Mouse (Mus musculus): ENCODE measurements around the gene Iqsec1. TPM values are rescaled to one million over a fixed set of nuclear protein-coding genes. Genes with fewer than 3 reads are reported as not detected.
A peak's percentile ranks its signal among the peaks of the same experiment; 100 is the strongest.

Gene Iqsec1
- polyA plus RNA-seq, 1 experiment from 2014 or later, result 6.6 TPM

GRCm38 (mm10) chr6:90868033-90868432 is 120.5 kb downstream of the Iqsec1 start:
- no peak for DNase-seq (ENCODE audit: low spot score)
- no peaks in the 10 kb centered on the region for H3K4me1 ChIP-seq
- H3K9me3 ChIP-seq, result no peaks in the 10 kb centered on the region
- 80% methylated on average over 3 of the region's 3 CpGs for WGBS
- H3K36me3 ChIP-seq (replicated peaks), result no peaks in the 10 kb centered on the region
- no peak overlapping the region for H3K4me3 ChIP-seq
- H3K27ac ChIP-seq (replicated peaks), result no peak overlapping the region
- no peaks in the 10 kb centered on the region for H3K27me3 ChIP-seq (replicated peaks; ENCODE audit: low read depth, poor library complexity, severe bottlenecking)

GRCm38 (mm10) chr6:90861370-90861769 is 127.1 kb downstream of the Iqsec1 start:
- no peak overlapping the region for H3K4me3 ChIP-seq

GRCm38 (mm10) chr6:90857844-90858243 is 130.6 kb downstream of the Iqsec1 start:
- Histone ChIP-seq H3K4me1 (no peaks in the 10 kb centered on the region), H3K4me3 (no peak overlapping the region), H3K36me3 (replicated peaks) (no peaks in the 10 kb centered on the region), H3K27me3 (replicated peaks; ENCODE audit: low read depth, poor library complexity, severe bottlenecking) (no peaks in the 10 kb centered on the region), H3K27ac (replicated peaks) (no peak overlapping the region), H3K9me3 (no peaks in the 10 kb centered on the region)
- DNase-seq (ENCODE audit: low spot score), result no peak
- WGBS, result 80% methylated on average over 1 of the region's 1 CpGs

More at GRCm38 (mm10) chr6:90861370-90861769, 127.1 kb downstream of the Iqsec1 start:
- no peak for DNase-seq (ENCODE audit: low spot score)
- Histone ChIP-seq H3K36me3 (replicated peaks) (no peaks in the 10 kb centered on the region), H3K9me3 (no peaks in the 10 kb centered on the region), H3K4me1 (no peaks in the 10 kb centered on the region), H3K27me3 (replicated peaks; ENCODE audit: low read depth, poor library complexity, severe bottlenecking) (no peaks in the 10 kb centered on the region), H3K27ac (replicated peaks) (no peak overlapping the region)
- 80% methylated on average over 1 of the region's 1 CpGs for WGBS

- 35% methylated on average over 2 of the region's 2 CpGs for WGBS
- Histone ChIP-seq H3K27ac (replicated peaks) (no peak overlapping the region), H3K27me3 (replicated peaks; ENCODE audit: low read depth, poor library complexity, severe bottlenecking) (no peaks in the 10 kb centered on the region), H3K9me3 (no peaks in the 10 kb centered on the region), H3K4me1 (no peaks in the 10 kb centered on the region), H3K36me3 (replicated peaks) (no peaks in the 10 kb centered on the region), H3K4me3 (no peak overlapping the region)
- peak; percentile 59 for DNase-seq (ENCODE audit: low spot score)
These were observed 136.1 kb downstream of the Iqsec1 start for GRCm38 (mm10) chr6:90852360-90852759.

- Histone ChIP-seq H3K27ac (replicated peaks) (no peak overlapping the region), H3K36me3 (replicated peaks) (no peaks in the 10 kb centered on the region), H3K9me3 (no peaks in the 10 kb centered on the region), H3K4me3 (no peak overlapping the region), H3K27me3 (replicated peaks; ENCODE audit: low read depth, poor library complexity, severe bottlenecking) (no peaks in the 10 kb centered on the region), H3K4me1 (no peaks in the 10 kb centered on the region)
- no peak for DNase-seq (ENCODE audit: low spot score)
- WGBS, result 72% methylated on average over 1 of the region's 1 CpGs
These were observed 140.4 kb downstream of the Iqsec1 start for GRCm38 (mm10) chr6:90848068-90848467.

GRCm38 (mm10) chr6:90847523-90847922 is 141.0 kb downstream of the Iqsec1 start:
- Histone ChIP-seq H3K9me3 (no peaks in the 10 kb centered on the region), H3K27me3 (replicated peaks; ENCODE audit: low read depth, poor library complexity, severe bottlenecking) (no peaks in the 10 kb centered on the region), H3K36me3 (replicated peaks) (no peaks in the 10 kb centered on the region), H3K27ac (replicated peaks) (no peak overlapping the region), H3K4me1 (no peaks in the 10 kb centered on the region), H3K4me3 (no peak overlapping the region)
- no peak for DNase-seq (ENCODE audit: low spot score)
- 76% methylated on average over 2 of the region's 2 CpGs for WGBS

GRCm38 (mm10) chr6:90839972-90840371 is 148.5 kb downstream of the Iqsec1 start:
- H3K4me3 ChIP-seq, result no peak overlapping the region
- no peaks in the 10 kb centered on the region for H3K36me3 ChIP-seq (replicated peaks)
- H3K9me3 ChIP-seq, result no peaks in the 10 kb centered on the region
- no peak overlapping the region for H3K27ac ChIP-seq (replicated peaks)
- no peaks in the 10 kb centered on the region for H3K4me1 ChIP-seq
- no peaks in the 10 kb centered on the region for H3K27me3 ChIP-seq (replicated peaks; ENCODE audit: low read depth, poor library complexity, severe bottlenecking)
- 94% methylated on average over 2 of the region's 2 CpGs for WGBS
- no peak for DNase-seq (ENCODE audit: low spot score)

- Histone ChIP-seq H3K27ac (replicated peaks) (no peak overlapping the region), H3K4me1 (no peaks in the 10 kb centered on the region), H3K36me3 (replicated peaks) (no peaks in the 10 kb centered on the region), H3K27me3 (replicated peaks; ENCODE audit: low read depth, poor library complexity, severe bottlenecking) (no peaks in the 10 kb centered on the region), H3K9me3 (no peaks in the 10 kb centered on the region), H3K4me3 (no peak overlapping the region)
- DNase-seq (ENCODE audit: low spot score), result no peak
- WGBS, result 67% methylated on average over 2 of the region's 2 CpGs
These were observed 151.7 kb downstream of the Iqsec1 start for GRCm38 (mm10) chr6:90836749-90837148.

- 83% methylated on average over 6 of the region's 6 CpGs for WGBS
- no peaks in the 10 kb centered on the region for H3K36me3 ChIP-seq (replicated peaks)
- H3K27ac ChIP-seq (replicated peaks), result no peak overlapping the region
- no peak overlapping the region for H3K4me3 ChIP-seq
- no peaks in the 10 kb centered on the region for H3K27me3 ChIP-seq (replicated peaks; ENCODE audit: low read depth, poor library complexity, severe bottlenecking)
- DNase-seq (ENCODE audit: low spot score), result no peak
- no peaks in the 10 kb centered on the region for H3K9me3 ChIP-seq
- no peaks in the 10 kb centered on the region for H3K4me1 ChIP-seq
These were observed 158.9 kb downstream of the Iqsec1 start for GRCm38 (mm10) chr6:90829536-90829935.

- no peaks in the 10 kb centered on the region for H3K27me3 ChIP-seq (replicated peaks; ENCODE audit: low read depth, poor library complexity, severe bottlenecking)
- WGBS, result 70% methylated on average over 2 of the region's 2 CpGs
- no peak overlapping the region for H3K4me3 ChIP-seq
- H3K4me1 ChIP-seq, result peaks cover 15% of the 10 kb centered on the region; the same call in 1 of the 2 replicates
- no peaks in the 10 kb centered on the region for H3K36me3 ChIP-seq (replicated peaks)
- no peak overlapping the region; the same call in 1 of the 2 replicates for H3K27ac ChIP-seq (replicated peaks)
- DNase-seq (ENCODE audit: low spot score), result no peak
- H3K9me3 ChIP-seq, result no peaks in the 10 kb centered on the region
These were observed 163.4 kb downstream of the Iqsec1 start for GRCm38 (mm10) chr6:90825063-90825462.

- Histone ChIP-seq H3K9me3 (no peaks in the 10 kb centered on the region), H3K4me3 (no peak overlapping the region), H3K27ac (replicated peaks) (no peak overlapping the region), H3K4me1 (peaks cover 15% of the 10 kb centered on the region; the same call in 1 of the 2 replicates), H3K36me3 (replicated peaks) (no peaks in the 10 kb centered on the region), H3K27me3 (replicated peaks; ENCODE audit: low read depth, poor library complexity, severe bottlenecking) (no peaks in the 10 kb centered on the region)
- DNase-seq (ENCODE audit: low spot score), result no peak
- 66% methylated on average over 4 of the region's 4 CpGs for WGBS
These were observed 165.2 kb downstream of the Iqsec1 start for GRCm38 (mm10) chr6:90823322-90823721.

GRCm38 (mm10) chr6:90821916-90822602 is 166.4 kb downstream of the Iqsec1 start:
- DNase-seq (ENCODE audit: low spot score), result no peak
- peaks cover 15% of the 10 kb centered on the region; the same call in 1 of the 2 replicates for H3K4me1 ChIP-seq
- H3K27me3 ChIP-seq (replicated peaks; ENCODE audit: low read depth, poor library complexity, severe bottlenecking), result no peaks in the 10 kb centered on the region
- peak overlapping the region; percentile 35; the same call in 1 of the 2 replicates for H3K27ac ChIP-seq (replicated peaks)
- H3K4me3 ChIP-seq, result no peak overlapping the region
- no peaks in the 10 kb centered on the region for H3K36me3 ChIP-seq (replicated peaks)
- WGBS, result 46% methylated on average over 4 of the region's 4 CpGs
- H3K9me3 ChIP-seq, result no peaks in the 10 kb centered on the region

GRCm38 (mm10) chr6:90819880-90820279 is 168.6 kb downstream of the Iqsec1 start:
- no peak for DNase-seq (ENCODE audit: low spot score)
- Histone ChIP-seq H3K36me3 (replicated peaks) (no peaks in the 10 kb centered on the region), H3K4me1 (peaks cover 15% of the 10 kb centered on the region; the same call in 1 of the 2 replicates), H3K4me3 (no peak overlapping the region), H3K27me3 (replicated peaks; ENCODE audit: low read depth, poor library complexity, severe bottlenecking) (no peaks in the 10 kb centered on the region), H3K27ac (replicated peaks) (no peak overlapping the region), H3K9me3 (no peaks in the 10 kb centered on the region)
- 63% methylated on average over 2 of the region's 2 CpGs for WGBS
